Mouse (Mus musculus) stomach, embryonic 16.5 days (tissue): Measurements from ENCODE around the gene Lclat1. TPM values are rescaled to one million over a fixed set of nuclear protein-coding genes. Genes with fewer than 3 reads are reported as not detected.
"Not testable (repeated sequence)": the region's sequence is repeated elsewhere in the genome, so short reads cannot be mapped to it uniquely, and the experiment has no call there.

ENCODE experiments used
- ATAC-seq: fragments of 200-750 bp; cut with Nextera tagmentation; 2 replicates; pipeline ENCODE4 v1.8.0; 2017; ENCODE audit warnings: moderate number of reproducible peaks, moderate TSS enrichment; ENCODE audit not compliant: insufficient read depth, low FRiP score
- H3K27ac ChIP-seq: fragments of 300-500 bp; sonication (generic); 2 replicates; pipeline ENCODE4 v1.5.1; 2014; ENCODE audit warnings: low read length
- H3K27me3 ChIP-seq: fragments of 300-500 bp; sonication (generic); 2 replicates; pipeline ENCODE4 v1.6.1; 2014; ENCODE audit warnings: low read length, control low read depth, mixed read lengths; ENCODE audit not compliant: control insufficient read depth, insufficient read depth
- H3K36me3 ChIP-seq: fragments of 300-500 bp; sonication (generic); 2 replicates; pipeline ENCODE4 v1.6.1; 2014; ENCODE audit warnings: low read length; ENCODE audit not compliant: control insufficient read depth, insufficient read depth
- H3K4me1 ChIP-seq: fragments of 300-500 bp; sonication (generic); 2 replicates; pipeline ENCODE4 v1.6.1; 2014; ENCODE audit warnings: low read length, control low read depth, mixed read lengths; ENCODE audit not compliant: control insufficient read depth, insufficient read depth
- H3K4me2 ChIP-seq: fragments of 300-500 bp; sonication (generic); 2 replicates; pipeline ENCODE4 v1.6.1; 2014; ENCODE audit warnings: low read depth, low read length, mixed read lengths
- H3K4me3 ChIP-seq: fragments of 300-500 bp; sonication (generic); replicated peaks from 2 replicates; pipeline ENCODE4 v1.5.1; 2014; ENCODE audit warnings: mild to moderate bottlenecking, low read length
- H3K9ac ChIP-seq: fragments of 300-500 bp; sonication (generic); 2 replicates; pipeline ENCODE4 v1.6.1; 2014; ENCODE audit warnings: low read length
- H3K9me3 ChIP-seq: fragments of 300-500 bp; sonication (generic); replicated peaks from 2 replicates; pipeline ENCODE4 v1.6.1; 2016; ENCODE audit warnings: low read length, control low read depth; ENCODE audit not compliant: control insufficient read depth
- WGBS: fragments of 180-500 bp; shearing (Covaris S2); extraction: QIAGEN DNeasy Blood & Tissue Kit; methylation state at CpG from one replicate; pipeline ENCODE4 v1.1.7; 2014; 5-methylcytosine and 5-hydroxymethylcytosine counted together
- polyA plus RNA-seq: library from polyadenylated mRNA; unstranded; fragments of >200 nt; fragmentation: Nextera tagmentation; extraction: Ambion mirVana; gene quantifications from 2 replicates; pipeline ENCODE4 v1.2.1, GENCODE M21; 2015

The Lclat1 gene
- polyA plus RNA-seq, 1 experiment from 2014 or later, result 14.5 TPM

- ATAC-seq, H3K4me2 ChIP-seq, H3K36me3 ChIP-seq, H3K9me3 ChIP-seq, H3K27ac ChIP-seq, H3K4me1 ChIP-seq, H3K9ac ChIP-seq, H3K27me3 ChIP-seq, H3K4me3 ChIP-seq: not testable (repeated sequence)
- 54% methylated on average over 6 of the region's 6 CpGs for WGBS
Observed at GRCm38 (mm10) chr17:73282702-73283101, 174.9 kb downstream of the Lclat1 start.

- no peak overlapping the region for H3K4me2 ChIP-seq
- H3K4me3 ChIP-seq, result no peak overlapping the region
- H3K27me3 ChIP-seq, result no peaks in the 10 kb centered on the region
- WGBS, result 30% methylated on average over 2 of the region's 2 CpGs
- H3K4me1 ChIP-seq, result 0 out of 2 replicates have a peak, but pooled peaks cover 2% of the 10 kb centered on the region
- no peak overlapping the region for H3K27ac ChIP-seq
- H3K36me3 ChIP-seq, result no peaks in the 10 kb centered on the region
- no peaks in the 10 kb centered on the region for H3K9me3 ChIP-seq
- H3K9ac ChIP-seq, result no peak overlapping the region
- ATAC-seq, result no peak
Observed at GRCm38 (mm10) chr17:73284301-73284700, 176.5 kb downstream of the Lclat1 start.

Other genes with a start within 250 kb of the Lclat1 start
- gene Lbh, start 189.7 kb upstream of the Lclat1 start, polyA plus RNA-seq, result 3.9 and 4.2 TPM in 2 replicates